Mouse (Mus musculus) cerebellum, adult 9-10 months (tissue): Measurements from ENCODE around the gene Prr23a2.
"Not testable (repeated sequence)": the region's sequence is repeated elsewhere in the genome, so short reads cannot be mapped to it uniquely, and the experiment has no call there.

Experiments
- DNase-seq: peaks from one replicate; pipeline ENCODE4 v3.0.0; 2022

Gene Prr23a2

GRCm38 (mm10) chr9:98856210-98856609, at the start of gene Prr23a2:
TSS of gene Prr23a2 (plus strand) at chr9:98856494.
- no peak for DNase-seq

DNA sequence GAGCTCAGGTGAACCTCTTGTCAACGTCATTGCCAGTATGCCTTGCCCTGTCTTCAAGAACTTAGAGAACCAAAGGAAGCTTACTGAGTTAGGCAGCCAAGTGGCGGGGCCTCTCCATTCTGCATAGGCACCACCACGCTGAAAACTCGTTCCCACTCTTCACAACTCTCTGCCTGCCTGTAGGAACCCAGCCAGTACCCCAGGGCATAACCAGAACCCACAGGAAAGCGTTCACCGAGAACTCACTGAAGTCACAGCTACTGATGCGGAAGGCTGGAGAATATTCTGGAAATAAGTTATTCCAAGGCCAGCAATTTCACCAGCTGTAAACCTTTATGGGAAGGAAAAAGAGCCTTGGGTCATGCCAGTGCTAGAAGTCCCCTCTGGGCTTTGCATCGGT, 48.7 kb upstream of the Prr23a2 start:
- DNase-seq = no peak

GRCm38 (mm10) chr9:98809526-98809925, 46.8 kb upstream of the Prr23a2 start:
- DNase-seq = not testable (repeated sequence)

- DNase-seq = no peak
Observed at GRCm38 (mm10) chr9:98816066-98816465, 40.2 kb upstream of the Prr23a2 start.

DNA sequence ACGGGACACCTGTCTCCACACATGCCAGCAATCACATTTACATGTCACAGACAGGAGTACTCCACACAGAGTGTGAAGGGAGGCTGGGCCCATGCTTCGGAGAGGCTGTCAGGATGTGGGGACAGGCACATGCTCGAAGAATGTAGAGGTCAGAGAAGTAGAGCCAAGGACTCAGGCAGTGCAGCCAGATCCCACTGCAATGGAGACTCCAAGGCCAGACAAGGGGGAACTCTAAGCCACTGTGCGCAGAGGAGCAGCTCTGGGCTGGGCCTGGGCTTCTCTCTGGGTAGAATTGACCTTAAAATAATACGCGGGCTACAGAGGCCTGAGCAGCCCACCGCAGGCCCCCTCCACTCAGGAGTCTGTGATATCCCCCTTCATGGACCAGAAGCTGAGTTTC, 38.7 kb upstream of the Prr23a2 start:
- no peak for DNase-seq

DNA sequence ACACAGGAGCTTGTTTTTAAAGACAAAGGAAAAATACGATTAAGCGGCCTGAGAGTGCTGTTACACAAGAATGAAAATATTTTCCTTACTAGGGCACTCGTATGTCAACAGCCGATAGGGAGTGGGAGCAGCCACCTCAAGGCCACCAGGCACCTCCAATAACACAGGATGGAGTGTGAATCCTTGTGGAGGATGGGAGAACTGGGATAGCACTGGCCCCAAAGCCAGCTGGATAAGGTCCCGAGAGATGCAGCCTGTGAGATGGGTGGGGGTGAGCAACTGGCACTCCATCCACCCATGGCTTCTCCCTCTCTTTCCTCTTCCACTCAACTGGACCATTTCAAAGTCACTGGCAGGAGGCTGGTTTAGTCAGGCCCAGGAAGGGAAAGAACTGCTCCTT, 37.3 kb upstream of the Prr23a2 start:
- DNase-seq = no peak

- DNase-seq = no peak
Observed at GRCm38 (mm10) chr9:98819481-98819880, 36.8 kb upstream of the Prr23a2 start.

GRCm38 (mm10) chr9:98820461-98820860, 35.8 kb upstream of the Prr23a2 start:
- DNase-seq = no peak

DNA sequence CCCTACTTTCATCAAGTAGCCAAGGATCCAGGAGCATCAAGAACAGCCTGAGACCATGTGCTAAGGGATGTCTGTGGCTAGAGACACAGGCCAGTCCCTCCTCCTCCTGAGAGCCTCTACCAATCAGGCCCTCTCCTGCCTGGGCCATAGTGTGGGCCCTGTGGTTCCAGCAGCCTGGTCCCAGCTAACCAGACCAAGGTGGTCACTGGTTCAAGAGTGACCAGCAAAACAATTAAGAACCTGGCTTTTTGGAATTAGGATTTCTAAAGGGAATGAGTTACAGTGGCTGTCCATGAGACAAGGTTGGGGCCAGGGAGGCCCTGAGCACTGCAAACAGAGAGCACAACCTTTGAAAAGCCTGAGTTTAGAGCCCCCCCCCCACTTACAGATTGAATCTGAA, 35.2 kb upstream of the Prr23a2 start:
- no peak for DNase-seq

- no peak for DNase-seq
Observed at GRCm38 (mm10) chr9:98823805-98824204, 32.5 kb upstream of the Prr23a2 start.

DNA sequence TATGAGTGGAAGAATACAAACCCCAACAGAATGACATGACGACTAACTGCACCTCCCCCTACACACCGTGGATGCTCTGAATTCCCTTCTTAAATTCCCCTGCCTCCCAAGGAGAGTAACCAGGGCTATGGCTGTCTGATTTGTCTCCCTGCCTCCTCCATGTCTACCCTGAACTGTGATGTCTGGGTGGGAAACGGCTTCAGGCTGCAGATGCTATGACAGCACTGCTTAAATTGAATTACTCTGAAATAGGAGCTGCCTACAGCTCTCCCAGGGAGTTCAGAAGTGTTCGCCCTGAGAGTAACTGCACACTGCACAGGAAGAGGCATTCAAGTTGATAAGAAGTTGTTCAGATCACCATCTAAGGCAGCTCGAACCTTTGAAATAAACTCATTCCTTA, 26.8 kb upstream of the Prr23a2 start:
- DNase-seq = no peak

GRCm38 (mm10) chr9:98837537-98838074, 18.7 kb upstream of the Prr23a2 start:
- no peak for DNase-seq

DNA sequence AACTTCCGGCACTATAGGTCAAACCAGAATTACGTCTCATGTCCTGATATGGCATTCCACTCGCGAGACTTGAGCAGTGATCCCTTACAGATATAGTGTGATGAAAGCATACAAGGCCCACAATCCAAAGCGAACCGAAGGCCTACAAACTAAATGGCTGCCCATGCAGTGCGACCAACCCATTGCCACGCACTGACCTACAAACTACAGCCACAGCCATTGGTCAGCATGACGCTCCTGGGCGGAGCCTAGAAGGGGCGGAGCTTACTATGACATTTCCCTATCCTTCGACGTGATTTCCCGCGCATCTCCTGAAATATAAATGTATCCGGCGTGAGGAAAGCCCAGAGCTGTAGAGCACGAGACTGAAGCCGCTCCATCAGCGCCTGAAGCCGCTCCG, 14.2 kb upstream of the Prr23a2 start, which contains the start of gene Prr23a1:
Gene Prr23a1, plus strand, starts transcription at position 387 of the 400 bp plus-strand sequence.
- no peak for DNase-seq

DNA sequence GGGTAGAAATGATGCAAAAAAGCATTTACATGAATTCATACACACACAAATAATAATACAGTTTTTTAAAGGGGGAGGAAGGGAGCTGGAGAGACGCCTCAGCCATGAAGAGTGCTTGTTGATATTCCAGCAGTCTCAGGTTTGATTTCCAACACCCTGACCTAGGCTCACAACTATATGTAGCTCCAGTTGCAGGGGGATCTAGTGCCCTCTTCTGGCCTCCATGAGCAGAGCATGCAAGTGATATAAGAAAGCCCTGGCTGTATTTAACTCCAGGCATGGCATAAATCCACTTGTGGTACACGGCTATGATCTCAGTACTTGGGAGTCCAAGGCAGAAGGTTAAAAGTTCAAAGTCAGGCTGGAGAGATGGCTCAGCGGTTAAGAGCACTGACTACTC, 7.2 kb downstream of the Prr23a2 start:
- DNase-seq = no peak

DNA sequence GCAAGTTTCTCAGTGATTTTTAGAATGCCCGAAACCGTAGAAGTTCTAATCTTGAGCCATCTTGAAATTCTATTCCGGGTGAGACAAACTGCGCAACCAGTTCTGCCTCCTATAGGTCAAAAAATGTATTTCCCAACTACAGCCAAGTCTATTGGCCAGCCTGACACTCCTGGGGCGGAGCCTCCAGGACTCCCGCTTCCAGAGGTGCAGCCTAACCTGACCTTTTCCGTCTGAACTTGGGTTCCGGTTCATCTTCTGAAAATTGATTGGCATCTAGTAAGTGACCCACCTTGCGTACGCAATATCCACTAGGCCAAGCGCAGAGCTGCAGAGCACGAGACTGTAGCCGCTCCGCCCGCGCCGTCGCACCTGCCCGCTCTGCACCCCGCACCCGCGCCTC, 8.3 kb downstream of the Prr23a2 start, which contains the start of gene Prr23a3:
Gene Prr23a3, plus strand, starts transcription at position 197 of the 400 bp plus-strand sequence.
- DNase-seq = no peak

DNA sequence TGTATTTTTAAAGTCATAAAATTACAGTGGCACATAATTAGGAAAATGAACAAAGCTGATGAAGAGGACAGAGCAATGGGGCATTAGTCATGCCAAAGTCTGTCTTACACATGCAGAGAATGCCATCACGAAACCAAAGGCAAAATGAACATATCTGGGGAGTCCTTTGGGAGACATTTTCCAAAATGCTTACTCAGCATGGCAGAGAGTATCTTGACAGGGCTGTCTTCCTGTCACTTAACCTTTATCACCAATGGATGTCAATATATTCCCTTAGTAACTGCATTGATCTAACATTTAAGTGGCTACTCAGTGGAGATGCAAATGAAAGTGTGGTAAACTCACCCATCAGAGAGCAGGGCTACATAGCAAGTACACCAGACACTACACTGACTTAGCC, 45.2 kb downstream of the Prr23a2 start:
- no peak for DNase-seq

DNA sequence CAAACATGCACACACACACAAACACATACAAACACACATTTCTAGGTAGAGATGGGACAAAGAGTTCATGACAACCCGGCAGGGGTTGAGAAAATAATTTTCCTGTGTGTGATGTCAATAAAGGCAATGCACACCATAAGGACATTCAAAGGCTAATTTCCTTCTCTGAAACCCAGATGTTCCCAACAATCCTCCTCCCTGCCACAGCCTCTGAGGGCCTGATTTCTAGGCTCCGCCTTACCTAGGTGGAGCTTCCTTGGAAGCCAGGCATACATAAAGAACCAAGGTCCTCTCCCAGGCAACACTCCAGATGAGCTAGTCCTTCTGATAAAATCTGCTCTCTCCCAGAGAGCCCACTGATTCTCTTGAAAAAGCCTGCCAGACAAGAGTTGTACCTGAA, 46.5 kb downstream of the Prr23a2 start, which contains the start of gene 7420426K07Rik:
Gene 7420426K07Rik, plus strand, starts transcription at position 301 of the 400 bp plus-strand sequence.
- DNase-seq = no peak
